Mouse (Mus musculus): ENCODE results near the gene Ankrd63.
A peak's percentile ranks its signal among the peaks of the same experiment; 100 is the strongest.
"Not testable (repeated sequence)": the region's sequence is repeated elsewhere in the genome, so short reads cannot be mapped to it uniquely, and the experiment has no call there.

The Ankrd63 gene

DNA sequence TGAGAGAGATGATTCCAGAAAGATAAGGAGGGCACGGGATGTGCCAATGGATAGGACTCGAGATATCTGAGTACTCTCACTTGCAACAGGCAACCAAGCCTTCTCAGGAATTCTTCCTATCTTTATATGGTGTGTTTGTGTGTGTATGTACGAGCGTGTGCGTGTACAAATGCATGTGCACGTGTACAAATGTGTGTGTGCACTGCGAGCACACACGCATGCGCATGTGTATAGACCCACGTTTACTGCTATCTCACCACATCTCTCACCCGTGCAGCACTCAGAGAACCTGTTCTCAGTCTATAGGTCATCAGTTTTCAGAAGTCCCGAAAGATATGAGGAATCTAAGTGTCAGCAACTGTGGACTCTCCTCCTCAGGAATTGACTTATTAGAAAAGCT lies 44.3 kb downstream of the Ankrd63 start:
- DNase-seq: no peak

DNA sequence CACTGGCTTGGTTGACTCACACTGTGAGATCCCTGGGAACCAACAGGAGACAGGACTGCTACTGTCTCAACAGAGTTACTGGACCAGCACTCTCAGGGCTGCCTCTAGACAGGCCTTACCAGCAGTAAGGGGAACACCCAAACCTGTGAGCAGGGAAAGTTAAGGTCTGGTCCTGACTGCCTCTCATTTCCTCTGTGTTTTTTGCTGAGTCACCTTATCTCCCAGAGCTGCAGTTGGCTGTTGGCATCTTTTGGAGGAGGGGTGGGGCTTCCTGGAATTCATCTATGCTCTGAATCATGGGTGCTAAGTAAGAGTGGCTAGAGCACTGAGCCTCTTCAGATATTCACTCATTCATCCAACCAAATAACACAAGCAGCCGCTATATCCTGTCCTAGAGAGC lies 44.7 kb downstream of the Ankrd63 start:
- no peak for DNase-seq

GRCm38 (mm10) chr2:118658457-118658856 lies 45.3 kb downstream of the Ankrd63 start:
- DNase-seq: no peak

GRCm38 (mm10) chr2:118656688-118657281 lies 47.0 kb downstream of the Ankrd63 start:
- peak; percentile 27 to 29 for DNase-seq

- not testable (repeated sequence) for DNase-seq
Measured at GRCm38 (mm10) chr2:118650697-118651096, 53.1 kb downstream of the Ankrd63 start.
